Mouse (Mus musculus) midbrain, embryonic 10.5 days (tissue): ENCODE data around the gene Cipc. TPM values are rescaled to one million over a fixed set of nuclear protein-coding genes. Genes with fewer than 3 reads are reported as not detected.

Source experiments
- DNase-seq: peaks from one replicate; pipeline ENCODE4 v3.0.0-alpha.2; 2017; ENCODE audit warnings: low spot score
- H3K27ac ChIP-seq: fragments of 300-500 bp; sonication (generic); replicated peaks from 2 replicates; pipeline ENCODE4 v1.5.1; 2016; ENCODE audit warnings: mild to moderate bottlenecking
- H3K27me3 ChIP-seq: fragments of 300-500 bp; sonication (generic); 2 replicates; pipeline ENCODE4 v1.6.1; 2016; ENCODE audit warnings: low read depth, mild to moderate bottlenecking; ENCODE audit not compliant: poor library complexity, severe bottlenecking
- H3K36me3 ChIP-seq: fragments of 300-500 bp; sonication (generic); 2 replicates; pipeline ENCODE4 v1.6.1; 2016; ENCODE audit warnings: mild to moderate bottlenecking, moderate library complexity
- H3K4me1 ChIP-seq: fragments of 300-500 bp; sonication (generic); 2 replicates; pipeline ENCODE4 v1.6.1; 2016
- H3K4me3 ChIP-seq: fragments of 300-500 bp; sonication (generic); 2 replicates; pipeline ENCODE4 v1.5.1; 2016; ENCODE audit warnings: mild to moderate bottlenecking, moderate library complexity
- H3K9me3 ChIP-seq: fragments of 300-500 bp; sonication (generic); replicated peaks from 2 replicates; pipeline ENCODE4 v1.6.1; 2016; ENCODE audit warnings: mild to moderate bottlenecking
- WGBS: fragments of 180-500 bp; shearing (Covaris S2); methylation state at CpG from one replicate; pipeline ENCODE4 v1.1.7; 2016; 5-methylcytosine and 5-hydroxymethylcytosine counted together
- polyA plus RNA-seq: library from polyadenylated mRNA; unstranded; fragments of >200 nt; fragmentation: Nextera tagmentation; extraction: Ambion mirVana; gene quantifications from 2 replicates; pipeline ENCODE4 v1.2.1, GENCODE M21; 2016

Cipc gene
- polyA plus RNA-seq, 1 experiment from 2014 or later: 33.2 TPM

GRCm38 (mm10) chr12:86950961-86951360 is 4.1 kb downstream of the Cipc start:
- no peak for DNase-seq
- Histone ChIP-seq H3K4me1 (peaks cover 51% of the 10 kb centered on the region), H3K27me3 (no peaks in the 10 kb centered on the region), H3K4me3 (no peak overlapping the region), H3K27ac (no peak overlapping the region), H3K9me3 (no peaks in the 10 kb centered on the region), H3K36me3 (peaks cover 44% of the 10 kb centered on the region)
- WGBS: 93% methylated on average over 3 of the region's 3 CpGs

- WGBS: 83% methylated on average over 10 of the region's 10 CpGs
- Histone ChIP-seq H3K4me1 (peaks cover 42% of the 10 kb centered on the region), H3K27me3 (no peaks in the 10 kb centered on the region), H3K27ac (no peak overlapping the region; the same call in 1 of the 2 replicates), H3K9me3 (no peaks in the 10 kb centered on the region), H3K36me3 (peaks cover 58% of the 10 kb centered on the region), H3K4me3 (no peak overlapping the region)
- DNase-seq: no peak
These were observed 5.5 kb downstream of the Cipc start for GRCm38 (mm10) chr12:86952331-86952850.

- Histone ChIP-seq H3K27ac (no peak overlapping the region), H3K36me3 (peaks cover 90% of the 10 kb centered on the region), H3K27me3 (no peaks in the 10 kb centered on the region), H3K4me1 (peaks cover 9% of the 10 kb centered on the region; the same call in 1 of the 2 replicates), H3K9me3 (no peaks in the 10 kb centered on the region), H3K4me3 (no peak overlapping the region)
- 90% methylated on average over 2 of the region's 2 CpGs for WGBS
- no peak for DNase-seq
These were observed 9.1 kb downstream of the Cipc start for GRCm38 (mm10) chr12:86955894-86956293.

DNA sequence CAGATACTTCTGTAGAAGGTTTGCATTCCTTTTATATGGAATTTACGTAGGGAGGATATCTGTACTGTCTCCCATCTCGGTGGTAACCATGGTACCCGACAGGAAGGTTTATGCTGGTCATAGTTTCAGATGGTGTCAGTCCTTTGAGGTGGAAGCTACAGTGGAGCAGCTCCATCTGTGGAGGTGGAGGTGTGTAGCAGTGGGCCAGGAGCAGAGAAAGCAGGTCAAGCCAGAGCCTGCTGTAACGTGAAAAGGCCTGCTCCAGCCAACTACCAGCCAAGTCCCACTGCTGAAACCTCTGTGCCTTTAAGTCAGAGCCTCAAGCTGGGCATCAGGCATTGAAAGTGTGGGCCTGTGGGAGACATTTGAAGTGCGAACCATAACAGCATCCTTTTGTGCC is 11.7 kb downstream of the Cipc start:
- Histone ChIP-seq H3K4me1 (peaks cover 12% of the 10 kb centered on the region), H3K36me3 (peaks cover 100% of the 10 kb centered on the region), H3K9me3 (no peaks in the 10 kb centered on the region), H3K4me3 (no peak overlapping the region), H3K27me3 (no peaks in the 10 kb centered on the region), H3K27ac (no peak overlapping the region)
- 91% methylated on average over 5 of the region's 5 CpGs for WGBS
- DNase-seq: no peak

DNA sequence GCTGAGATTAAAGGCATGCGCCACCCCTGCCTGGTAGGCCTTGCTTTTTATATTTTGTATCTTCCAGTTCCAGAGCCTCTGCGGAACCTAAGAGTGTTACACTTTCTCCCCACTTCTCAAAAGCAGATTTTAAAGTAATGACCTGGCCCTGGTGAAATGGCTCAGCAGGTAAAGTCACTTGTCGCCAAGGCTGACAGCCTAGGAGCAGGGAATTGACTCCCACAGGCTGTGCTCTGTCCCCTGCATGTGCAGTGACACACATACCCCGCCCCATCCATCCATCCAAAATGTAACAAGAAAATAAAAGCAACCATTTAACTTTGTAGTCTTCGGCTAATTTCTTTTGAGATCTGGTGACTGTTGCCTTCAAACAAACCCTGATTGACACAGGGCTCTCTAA is 12.8 kb downstream of the Cipc start:
- H3K27me3 ChIP-seq: no peaks in the 10 kb centered on the region
- peaks cover 100% of the 10 kb centered on the region for H3K36me3 ChIP-seq
- H3K4me1 ChIP-seq: peaks cover 12% of the 10 kb centered on the region
- no peak for DNase-seq
- 93% methylated on average over 5 of the region's 5 CpGs for WGBS
- no peak overlapping the region for H3K27ac ChIP-seq
- H3K9me3 ChIP-seq: no peaks in the 10 kb centered on the region
- H3K4me3 ChIP-seq: no peak overlapping the region

- H3K27ac ChIP-seq: no peak overlapping the region
- H3K4me1 ChIP-seq: peaks cover 12% of the 10 kb centered on the region
- no peaks in the 10 kb centered on the region for H3K27me3 ChIP-seq
- H3K36me3 ChIP-seq: peaks cover 100% of the 10 kb centered on the region
- DNase-seq: no peak
- no peaks in the 10 kb centered on the region for H3K9me3 ChIP-seq
- WGBS: 91% methylated on average over 15 of the region's 15 CpGs
- no peak overlapping the region for H3K4me3 ChIP-seq
These were observed 13.3 kb downstream of the Cipc start for GRCm38 (mm10) chr12:86960138-86960537.

DNA sequence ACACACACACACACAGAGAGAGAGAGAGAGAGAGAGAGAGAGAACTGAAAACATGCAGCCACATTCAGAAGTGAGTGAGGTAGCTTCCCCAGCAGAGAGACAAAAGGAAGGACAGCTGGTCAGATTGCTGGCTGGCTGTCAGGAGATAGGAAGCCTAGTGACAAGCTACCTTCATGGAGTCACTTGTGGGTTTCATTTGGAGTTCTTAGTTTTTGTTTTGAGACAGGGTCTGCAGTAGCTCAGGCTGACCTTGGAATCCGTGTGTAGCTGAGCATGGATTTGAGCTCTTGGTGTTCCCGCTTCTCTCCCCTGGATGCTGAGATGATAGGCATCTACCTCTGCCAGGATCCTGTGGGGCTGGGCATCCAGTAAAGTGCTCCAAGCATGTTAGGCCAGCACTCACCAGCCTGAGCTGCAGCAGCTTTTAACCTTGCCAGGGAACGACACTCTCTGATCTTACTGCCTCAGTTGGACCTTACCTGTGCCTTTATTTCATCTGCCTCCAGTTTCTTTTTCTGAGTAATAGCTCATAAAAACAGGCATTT is 14.0 kb downstream of the Cipc start:
- DNase-seq: no peak
- Histone ChIP-seq H3K4me1 (peaks cover 12% of the 10 kb centered on the region), H3K27me3 (no peaks in the 10 kb centered on the region), H3K4me3 (no peak overlapping the region), H3K36me3 (peaks cover 100% of the 10 kb centered on the region), H3K9me3 (no peaks in the 10 kb centered on the region), H3K27ac (peak overlapping the region; percentile 75)
- WGBS: 93% methylated on average over 3 of the region's 3 CpGs

DNA sequence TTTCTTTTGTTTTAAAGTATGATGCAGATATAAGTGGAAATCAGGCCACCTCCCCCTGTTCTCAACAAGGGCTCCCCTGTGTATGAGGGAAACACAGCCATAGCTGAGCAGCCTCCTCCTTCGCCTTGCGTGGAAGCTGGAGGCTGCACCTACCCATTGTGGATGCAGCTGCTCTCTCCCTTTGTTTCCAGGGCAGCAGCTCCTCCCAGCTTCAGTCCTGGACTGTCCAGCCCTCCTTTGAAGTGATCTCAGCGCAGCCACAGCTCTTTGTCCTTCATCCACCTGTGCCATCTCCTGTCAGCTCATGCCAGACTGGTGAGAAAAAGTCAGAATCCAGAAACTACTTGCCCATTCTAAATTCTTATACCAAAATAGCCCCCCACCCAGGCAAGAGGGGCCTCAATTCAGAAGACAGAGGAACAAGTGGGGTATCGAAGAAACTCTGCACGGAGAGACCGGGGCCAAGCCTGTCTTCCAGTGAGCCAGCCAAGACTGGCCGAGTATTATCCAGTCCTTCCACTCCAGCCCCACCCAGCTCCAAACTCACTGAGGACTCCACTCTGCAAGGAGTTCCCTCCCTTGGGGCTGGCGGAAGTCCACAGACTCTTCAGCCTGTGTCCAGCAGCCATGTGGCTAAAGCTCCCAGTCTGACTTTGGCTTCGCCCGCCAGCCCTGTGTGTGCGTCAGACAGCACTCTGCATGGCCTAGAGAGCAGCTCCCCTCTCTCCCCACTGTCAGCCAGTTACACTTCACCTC is 14.9 kb downstream of the Cipc start:
- DNase-seq: peak; percentile 22
- Histone ChIP-seq H3K27me3 (no peaks in the 10 kb centered on the region), H3K4me1 (peaks cover 12% of the 10 kb centered on the region), H3K27ac (peak overlapping the region; percentile 75), H3K4me3 (no peak overlapping the region), H3K9me3 (no peaks in the 10 kb centered on the region), H3K36me3 (peaks cover 97% of the 10 kb centered on the region)
- 77% methylated on average over 11 of the region's 11 CpGs for WGBS

GRCm38 (mm10) chr12:86964278-86965057 is 17.6 kb downstream of the Cipc start:
- Histone ChIP-seq H3K36me3 (peaks cover 70% of the 10 kb centered on the region), H3K27me3 (no peaks in the 10 kb centered on the region), H3K4me3 (no peak overlapping the region), H3K27ac (no peak overlapping the region), H3K9me3 (no peaks in the 10 kb centered on the region), H3K4me1 (peaks cover 32% of the 10 kb centered on the region)
- WGBS: 94% methylated on average over 16 of the region's 16 CpGs
- no peak for DNase-seq

GRCm38 (mm10) chr12:86965237-86965799 is 18.5 kb downstream of the Cipc start:
- Histone ChIP-seq H3K4me3 (no peak overlapping the region), H3K4me1 (peaks cover 32% of the 10 kb centered on the region), H3K36me3 (peaks cover 61% of the 10 kb centered on the region), H3K27me3 (no peaks in the 10 kb centered on the region), H3K9me3 (no peaks in the 10 kb centered on the region), H3K27ac (no peak overlapping the region)
- no peak for DNase-seq
- 92% methylated on average over 4 of the region's 4 CpGs for WGBS

DNA sequence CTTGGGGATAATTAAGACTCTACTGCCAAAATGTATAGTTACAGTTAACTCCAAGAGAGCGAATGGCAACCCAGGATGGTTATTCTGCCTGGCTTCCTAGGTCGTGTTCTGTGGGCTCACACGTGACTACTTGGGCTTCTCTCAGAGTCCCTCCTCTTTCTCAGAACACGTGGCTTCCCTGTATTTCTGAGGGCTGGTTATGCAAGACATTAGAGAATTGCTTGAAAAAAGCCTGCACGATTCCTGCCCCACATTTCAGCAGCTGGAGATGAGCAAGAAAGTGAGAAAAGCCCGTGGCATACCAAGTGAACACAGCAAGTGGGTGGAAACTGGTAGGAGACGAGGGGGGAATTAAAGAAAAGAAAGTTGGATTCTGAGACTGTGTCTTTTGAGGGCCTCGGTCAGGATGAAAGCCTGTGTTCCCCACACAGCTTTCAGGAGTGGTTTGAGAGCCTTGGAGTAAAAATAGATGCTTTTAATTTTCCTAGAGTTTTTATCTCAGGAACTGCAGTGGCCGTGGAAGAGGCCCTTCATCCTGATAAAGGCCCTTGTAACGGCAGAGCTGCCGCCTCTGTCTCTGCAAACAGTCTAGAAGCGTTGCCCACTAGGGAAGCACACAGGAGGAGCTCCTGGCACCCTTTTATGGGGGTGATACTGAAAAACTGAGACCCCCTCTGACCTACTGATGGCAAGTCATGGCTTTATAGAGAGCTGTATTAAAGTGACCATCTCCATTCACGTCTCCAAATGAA is 21.8 kb downstream of the Cipc start:
- H3K4me1 ChIP-seq: peaks cover 20% of the 10 kb centered on the region
- peaks cover 11% of the 10 kb centered on the region for H3K27me3 ChIP-seq
- H3K4me3 ChIP-seq: no peak overlapping the region
- no peak for DNase-seq
- H3K36me3 ChIP-seq: peaks cover 28% of the 10 kb centered on the region
- 77% methylated on average over 13 of the region's 13 CpGs for WGBS
- H3K9me3 ChIP-seq: no peaks in the 10 kb centered on the region
- H3K27ac ChIP-seq: no peak overlapping the region

GRCm38 (mm10) chr12:86969220-86969601 is 22.4 kb downstream of the Cipc start:
- WGBS: 71% methylated on average over 3 of the region's 3 CpGs
- H3K27me3 ChIP-seq: peaks cover 17% of the 10 kb centered on the region
- H3K27ac ChIP-seq: no peak overlapping the region
- DNase-seq: no peak
- peaks cover 26% of the 10 kb centered on the region for H3K4me1 ChIP-seq
- H3K4me3 ChIP-seq: no peak overlapping the region
- H3K36me3 ChIP-seq: peaks cover 22% of the 10 kb centered on the region
- H3K9me3 ChIP-seq: no peaks in the 10 kb centered on the region
